Mouse (Mus musculus): ENCODE measurements around the gene Cpeb4.
"Not testable (repeated sequence)": the region's sequence is repeated elsewhere in the genome, so short reads cannot be mapped to it uniquely, and the experiment has no call there.

DNA sequence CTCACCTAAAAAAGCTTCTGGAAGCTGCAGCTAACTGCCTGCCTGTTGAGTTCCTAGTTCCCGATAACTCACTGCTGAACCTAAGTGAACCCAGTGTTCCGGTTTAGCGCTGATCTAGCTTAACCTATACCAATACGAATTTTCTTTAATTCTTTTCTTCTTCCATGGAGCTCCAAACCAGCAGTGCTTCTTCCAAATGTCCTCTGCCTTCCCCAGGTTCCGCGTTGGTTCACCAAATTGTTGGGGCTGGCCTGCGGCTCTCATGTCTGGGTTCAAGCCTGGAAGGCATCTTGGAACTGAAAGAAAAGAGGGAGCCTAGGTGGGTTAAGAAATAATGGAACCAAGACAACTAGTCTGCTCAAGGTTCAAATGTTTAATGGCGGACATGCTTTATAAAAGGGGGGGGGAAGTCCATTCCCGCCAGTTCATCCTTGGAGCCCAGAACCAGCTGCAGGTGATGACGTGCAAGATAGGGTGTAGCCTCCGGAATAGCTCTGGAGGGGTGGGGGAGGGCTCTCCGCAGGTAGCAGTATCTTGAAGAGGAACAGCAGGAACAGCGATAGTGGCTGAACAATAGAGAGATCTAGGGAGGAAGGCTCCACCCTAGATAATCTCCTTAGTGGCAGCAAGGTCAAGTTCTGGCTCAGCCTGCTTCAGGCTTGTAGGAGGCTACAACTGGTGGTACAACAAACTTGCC is 110.4 kb downstream of the Cpeb4 start:
- not testable (repeated sequence) for TF ChIP-seq CTCF (IDR thresholded peaks at IDR 0.05); POLR2A (IDR thresholded peaks at IDR 0.05; ENCODE audit: insufficient read depth, low read depth, low read length)

Measured in heart, adult 2 months (tissue).